Comparison of ENCODE assay signal across 8 mouse cellular contexts in genomic region chr6:120667422-120667781, GRCm38 (mm10). TPM values are rescaled to one million over a fixed set of nuclear protein-coding genes. Genes with fewer than 3 reads are reported as not detected.
A peak's percentile ranks its signal among the peaks of the same experiment; 100 is the strongest.
DNase-seq lines count a peak whose midpoint lies in the region; ATAC-seq and TF ChIP-seq lines count a peak whose summit lies in the region.

No protein-coding gene starts in this region.

- no peak for TF ChIP-seq POLR2A in ES-Bruce4 (IDR thresholded peaks at IDR 0.05; ENCODE audit: insufficient read depth, low read length)

- H3K9me3 ChIP-seq in heart, embryonic 13.5 days: no peaks in the 10 kb centered on the region
- no peaks in the 10 kb centered on the region for H3K9me3 ChIP-seq in ES-Bruce4 (replicated peaks; ENCODE audit: control insufficient read depth, insufficient read depth, low read length, poor library complexity, severe bottlenecking)
- no peaks in the 10 kb centered on the region for H3K9me3 ChIP-seq in forebrain, embryonic 15.5 days
- H3K9me3 ChIP-seq in liver, embryonic 14.5 days (ENCODE audit: control insufficient read depth, low read length): no peaks in the 10 kb centered on the region

- WGBS in heart, embryonic 13.5 days: 0% methylated on average over 7 of the region's 7 CpGs
- 0% methylated on average over 7 of the region's 7 CpGs for WGBS in forebrain, embryonic 15.5 days
- WGBS in liver, embryonic 14.5 days (ENCODE audit: insufficient replicate concordance): 1% methylated on average over 7 of the region's 7 CpGs

- H3K27me3 ChIP-seq in heart, embryonic 13.5 days (replicated peaks): peaks cover 11% of the 10 kb centered on the region
- H3K27me3 ChIP-seq in ES-Bruce4 (ENCODE audit: control insufficient read depth, insufficient read depth, low read length, poor library complexity, severe bottlenecking): no peaks in the 10 kb centered on the region
- H3K27me3 ChIP-seq in forebrain, embryonic 15.5 days: no peaks in the 10 kb centered on the region
- H3K27me3 ChIP-seq in liver, embryonic 14.5 days (ENCODE audit: control insufficient read depth, insufficient read depth, low read length): no peaks in the 10 kb centered on the region

- TF ChIP-seq EP300 in ES-Bruce4 (IDR thresholded peaks at IDR 0.05; ENCODE audit: insufficient read depth, low read depth, low read length): no peak
- no peak for TF ChIP-seq EP300 in liver, embryonic 14.5 days (IDR thresholded peaks at IDR 0.05; ENCODE audit: low read depth)

- peak overlapping the region; percentile 93 for H3K27ac ChIP-seq in heart, embryonic 13.5 days (replicated peaks)
- peak overlapping the region; percentile 82; the same call in 1 of the 2 replicates for H3K27ac ChIP-seq in ES-Bruce4 (ENCODE audit: insufficient read depth, low read length)
- peak overlapping the region; percentile 98 for H3K27ac ChIP-seq in forebrain, embryonic 15.5 days (replicated peaks)
- peak overlapping the region; percentile 93 for H3K27ac ChIP-seq in liver, embryonic 14.5 days

- ATAC-seq in heart, embryonic 13.5 days (ENCODE audit: extremely low read depth, insufficient number of reproducible peaks, low FRiP score, low TSS enrichment): no peak
- ATAC-seq in forebrain, embryonic 15.5 days (replicated peaks): no peak
- no peak for ATAC-seq in liver, embryonic 14.5 days (ENCODE audit: insufficient read depth)
- ATAC-seq in activated CD4-positive, CD25-positive, alpha-beta regulatory T cell, adult 4 months: no peak

- H3K4me3 ChIP-seq in heart, embryonic 13.5 days: peak overlapping the region; percentile 87
- H3K4me3 ChIP-seq in ES-Bruce4 (ENCODE audit: low read depth, low read length): peak overlapping the region; percentile 98
- peak overlapping the region; percentile 96 for H3K4me3 ChIP-seq in forebrain, embryonic 15.5 days
- peak overlapping the region; percentile 96 to 98 for H3K4me3 ChIP-seq in liver, embryonic 14.5 days (ENCODE audit: insufficient read depth in 1 of 2, low read depth in 2 of 2, low read length in 2 of 2)

- TF ChIP-seq CTCF in ES-Bruce4 (IDR thresholded peaks at IDR 0.05; ENCODE audit: low read depth, low read length): no peak
- no peak for TF ChIP-seq CTCF in liver, embryonic 14.5 days (IDR thresholded peaks at IDR 0.05; ENCODE audit: low read depth)

- peak overlapping the region; percentile 98 for H3K4me2 ChIP-seq in heart, embryonic 13.5 days
- H3K4me2 ChIP-seq in forebrain, embryonic 15.5 days (replicated peaks): peak overlapping the region; percentile 95
- H3K4me2 ChIP-seq in liver, embryonic 14.5 days (ENCODE audit: low read depth): peak overlapping the region; percentile 99

- DNase-seq in heart, adult 9 months (ENCODE audit: low spot score in 2 of 2): no peak
- no peak for DNase-seq in liver, embryonic 14.5 days (ENCODE audit: low read depth in 3 of 3, low spot score in 3 of 3)
- no peak for DNase-seq in layer of hippocampus, postnatal 36 days
- DNase-seq in gastrocnemius, postnatal 10 days: no peak

- H3K4me1 ChIP-seq in heart, embryonic 13.5 days: peaks cover 15% of the 10 kb centered on the region; the same call in 1 of the 2 replicates
- peaks cover 1% of the 10 kb centered on the region for H3K4me1 ChIP-seq in ES-Bruce4 (ENCODE audit: control insufficient read depth, insufficient read depth, low read length)
- peaks cover 16% of the 10 kb centered on the region for H3K4me1 ChIP-seq in forebrain, embryonic 15.5 days
- peaks cover 15 to 18% of the 10 kb centered on the region in 2 experiments for H3K4me1 ChIP-seq in liver, embryonic 14.5 days (replicated peaks; ENCODE audit: control insufficient read depth in 2 of 2, insufficient read depth in 2 of 2, low read length in 1 of 2)

- H3K36me3 ChIP-seq in heart, embryonic 13.5 days: no peaks in the 10 kb centered on the region
- no peaks in the 10 kb centered on the region for H3K36me3 ChIP-seq in ES-Bruce4 (ENCODE audit: control insufficient read depth, insufficient read depth, low read length, poor library complexity, severe bottlenecking)
- H3K36me3 ChIP-seq in forebrain, embryonic 15.5 days: no peaks in the 10 kb centered on the region
- no peaks in the 10 kb centered on the region for H3K36me3 ChIP-seq in liver, embryonic 14.5 days (replicated peaks; ENCODE audit: control insufficient read depth, insufficient read depth, low read depth)

- peak overlapping the region; percentile 90 for H3K9ac ChIP-seq in heart, embryonic 13.5 days
- H3K9ac ChIP-seq in ES-Bruce4 (ENCODE audit: low read depth, poor library complexity, severe bottlenecking): peak overlapping the region; percentile 99
- peak overlapping the region; percentile 72 for H3K9ac ChIP-seq in forebrain, embryonic 15.5 days (replicated peaks)
- H3K9ac ChIP-seq in liver, embryonic 14.5 days (replicated peaks): peak overlapping the region; percentile 97

RNA-seq across cellular contexts. Expression of gene Cecr2, which starts 1.2 kb away (rescaled TPM):
- 0.79 and 0.95 TPM in 2 replicates for polyA plus RNA-seq in heart, embryonic 13.5 days (2015; fragmentation: Nextera tagmentation; extraction: Ambion mirVana)
- 73.8 and 77.1 TPM in 2 replicates for polyA plus RNA-seq in ES-Bruce4 (2011; ENCODE audit: insufficient read depth, insufficient read length, low read depth, missing spikeins)
- polyA plus RNA-seq in forebrain, embryonic 15.5 days (2015; fragmentation: Nextera tagmentation; extraction: Ambion mirVana): 5.7 and 7.1 TPM in 2 replicates
- polyA plus RNA-seq in liver, embryonic 14.5 days (2012; rRNA removed): 5.5 and 6.2 TPM in 2 replicates
- polyA plus RNA-seq in liver, embryonic 14.5 days (2014; fragmentation: Nextera tagmentation; extraction: Ambion mirVana): 7.1 and 8.2 TPM in 2 replicates
- total RNA-seq in layer of hippocampus, postnatal 36 days (2021): 10 to 100 TPM; 14.2 to 14.8 TPM
- under 1 TPM; 0.06 to 0.70 TPM for polyA plus RNA-seq in activated CD4-positive, CD25-positive, alpha-beta regulatory T cell, adult 4 months (2017; shearing (Covaris generic))
- 10 to 100 TPM; 16.9 to 18.9 TPM for total RNA-seq in gastrocnemius, postnatal 10 days (2021)
